Mouse (Mus musculus): ENCODE results near the gene 1810010D01Rik. TPM values are rescaled to one million over a fixed set of nuclear protein-coding genes. Genes with fewer than 3 reads are reported as not detected.

Gene 1810010D01Rik
- polyA plus RNA-seq, 1 experiment from 2014 or later: 0.19 TPM

DNA sequence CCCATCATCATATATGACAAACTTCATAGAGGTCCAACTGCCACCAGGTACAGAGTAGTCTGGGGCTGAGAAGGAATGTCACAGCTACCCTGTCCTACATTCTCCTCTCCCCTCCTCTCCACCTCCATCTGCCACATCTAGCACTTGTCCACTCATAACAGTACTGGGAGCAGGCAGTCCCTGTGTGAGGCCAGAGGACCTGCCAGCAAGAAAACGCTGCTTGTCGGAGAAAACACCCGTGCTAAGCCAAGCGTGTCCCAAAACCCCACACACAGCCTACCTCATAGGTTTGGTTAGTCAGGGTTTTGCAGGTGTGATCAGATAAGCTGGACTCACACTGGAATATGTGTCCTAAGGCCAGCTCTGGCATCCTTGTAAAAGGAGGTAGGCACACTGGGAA lies 33.0 kb upstream of the 1810010D01Rik start:
- no peak overlapping the region for H3K4me2 ChIP-seq (ENCODE audit: low read depth, low read length)
- H3K9me3 ChIP-seq (replicated peaks; ENCODE audit: control insufficient read depth, low read length): no peaks in the 10 kb centered on the region
- no peak overlapping the region for H3K9ac ChIP-seq (ENCODE audit: low read depth, low read length)
- no peak for ATAC-seq (ENCODE audit: low read depth)
- H3K36me3 ChIP-seq (ENCODE audit: control insufficient read depth, insufficient read depth): no peaks in the 10 kb centered on the region
- WGBS (ENCODE audit: insufficient replicate concordance): 77% methylated on average over 4 of the region's 4 CpGs
- no peak overlapping the region for H3K4me3 ChIP-seq (ENCODE audit: low read depth, low read length)
- H3K27me3 ChIP-seq (ENCODE audit: control insufficient read depth, insufficient read depth, low read depth, low read length): no peaks in the 10 kb centered on the region
- no peaks in the 10 kb centered on the region for H3K4me1 ChIP-seq (ENCODE audit: control insufficient read depth, low read depth, low read length)
- no peak overlapping the region for H3K27ac ChIP-seq (ENCODE audit: low read length)

DNA sequence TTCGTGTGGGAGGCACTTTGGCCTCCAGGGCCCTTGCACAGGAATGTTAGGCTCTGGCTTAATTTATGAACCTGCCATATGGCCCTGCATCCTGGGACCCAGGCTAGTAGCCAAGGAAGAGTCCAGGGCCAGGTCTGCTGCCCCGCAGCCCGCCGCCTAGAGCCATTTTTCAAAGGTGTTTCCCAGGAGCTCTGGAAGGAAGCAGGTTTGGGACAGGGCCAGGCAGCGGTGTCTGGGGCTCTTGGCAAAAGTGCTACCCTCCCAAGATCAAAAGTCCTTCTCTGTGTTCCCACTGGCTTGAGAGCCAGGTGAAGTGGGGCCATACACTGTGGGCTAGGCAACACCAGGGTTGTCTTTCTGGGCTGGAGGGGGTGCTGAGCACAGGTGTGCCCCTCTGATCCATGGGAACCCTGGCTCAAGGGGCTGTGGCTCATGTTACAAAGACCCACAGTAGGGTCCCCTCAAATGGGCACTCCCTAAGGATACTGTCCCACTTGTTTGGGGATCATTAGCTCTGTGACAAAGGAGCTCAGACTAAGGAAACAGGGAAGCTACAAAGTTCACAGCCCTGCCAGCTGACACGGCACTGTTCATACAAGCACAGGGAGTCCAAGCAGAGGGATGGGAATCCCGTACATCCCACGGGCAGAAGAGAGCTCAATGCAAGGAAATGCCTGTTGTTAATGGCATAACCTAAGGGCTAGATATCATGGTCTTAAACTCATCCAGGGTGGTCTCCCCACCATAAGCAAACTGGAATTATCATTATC lies 32.0 kb upstream of the 1810010D01Rik start:
- H3K9ac ChIP-seq (ENCODE audit: low read depth, low read length): no peak overlapping the region
- 66% methylated on average over 8 of the region's 8 CpGs for WGBS (ENCODE audit: insufficient replicate concordance)
- ATAC-seq (ENCODE audit: low read depth): no peak

GRCm38 (mm10) chr7:145239145-145239544 lies 31.2 kb upstream of the 1810010D01Rik start:
- no peaks in the 10 kb centered on the region for H3K9me3 ChIP-seq (replicated peaks; ENCODE audit: control insufficient read depth, low read length)
- no peak overlapping the region for H3K4me2 ChIP-seq (ENCODE audit: low read depth, low read length)
- no peak overlapping the region for H3K9ac ChIP-seq (ENCODE audit: low read depth, low read length)
- H3K4me1 ChIP-seq (ENCODE audit: control insufficient read depth, low read depth, low read length): no peaks in the 10 kb centered on the region
- no peaks in the 10 kb centered on the region for H3K36me3 ChIP-seq (ENCODE audit: control insufficient read depth, insufficient read depth)
- H3K4me3 ChIP-seq (ENCODE audit: low read depth, low read length): no peak overlapping the region
- H3K27me3 ChIP-seq (ENCODE audit: control insufficient read depth, insufficient read depth, low read depth, low read length): no peaks in the 10 kb centered on the region
- no peak overlapping the region for H3K27ac ChIP-seq (ENCODE audit: low read length)
- ATAC-seq (ENCODE audit: low read depth): no peak
- WGBS (ENCODE audit: insufficient replicate concordance): 50% methylated on average over 6 of the region's 6 CpGs

More for the DNA sequence above, 32.0 kb upstream of the 1810010D01Rik start:
- no peaks in the 10 kb centered on the region for H3K4me1 ChIP-seq (ENCODE audit: control insufficient read depth, low read depth, low read length)
- no peak overlapping the region for H3K4me2 ChIP-seq (ENCODE audit: low read depth, low read length)
- H3K4me3 ChIP-seq (ENCODE audit: low read depth, low read length): no peak overlapping the region
- no peaks in the 10 kb centered on the region for H3K9me3 ChIP-seq (replicated peaks; ENCODE audit: control insufficient read depth, low read length)
- H3K27ac ChIP-seq (ENCODE audit: low read length): no peak overlapping the region
- H3K27me3 ChIP-seq (ENCODE audit: control insufficient read depth, insufficient read depth, low read depth, low read length): no peaks in the 10 kb centered on the region
- no peaks in the 10 kb centered on the region for H3K36me3 ChIP-seq (ENCODE audit: control insufficient read depth, insufficient read depth)

DNA sequence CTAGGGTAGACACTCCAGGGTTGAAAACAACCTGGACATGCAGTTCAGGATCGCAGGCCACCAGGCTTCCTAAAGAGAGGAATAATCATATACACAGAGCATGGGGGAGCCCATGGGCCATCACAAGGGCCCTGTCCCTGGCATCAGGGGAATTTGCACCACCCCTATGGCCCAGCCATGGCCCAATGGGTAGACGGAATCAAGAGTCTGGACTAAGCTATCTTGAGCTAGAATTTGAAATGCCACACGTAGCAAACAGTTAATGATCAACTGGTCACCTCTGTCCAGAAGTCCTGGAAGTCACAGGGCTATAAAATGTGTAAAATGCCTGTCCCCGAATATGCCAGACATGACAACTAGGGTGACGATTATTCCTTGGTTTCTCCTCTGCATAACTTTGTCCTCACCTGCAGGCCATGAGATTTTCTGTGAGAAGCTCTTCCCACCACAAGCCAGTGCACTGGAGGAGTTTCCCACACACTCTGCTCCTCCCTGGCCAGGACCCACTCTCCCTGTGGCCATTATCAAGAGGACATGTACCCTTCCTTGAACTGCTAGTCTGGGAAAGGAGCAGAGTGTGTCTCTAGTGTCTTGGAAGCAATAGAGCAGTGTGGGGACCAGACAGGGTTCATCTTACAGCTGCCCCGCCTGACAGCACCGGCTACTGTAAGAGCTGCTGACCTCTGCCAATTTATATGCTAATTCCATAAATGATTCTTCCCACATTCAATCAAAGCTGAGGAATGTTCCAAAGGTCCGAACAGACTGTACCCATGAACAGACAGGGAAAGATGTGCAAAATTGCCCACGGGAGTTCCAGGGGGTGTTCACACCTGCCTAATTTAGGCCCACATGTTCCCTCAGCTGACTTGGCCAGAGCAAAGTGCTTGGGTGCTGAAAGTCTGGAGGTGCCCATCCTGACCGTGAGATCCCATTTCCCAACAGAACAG lies 27.2 kb upstream of the 1810010D01Rik start:
- Histone ChIP-seq H3K27ac (ENCODE audit: low read length) (no peak overlapping the region), H3K9me3 (replicated peaks; ENCODE audit: control insufficient read depth, low read length) (no peaks in the 10 kb centered on the region), H3K4me1 (ENCODE audit: control insufficient read depth, low read depth, low read length) (no peaks in the 10 kb centered on the region), H3K27me3 (ENCODE audit: control insufficient read depth, insufficient read depth, low read depth, low read length) (no peaks in the 10 kb centered on the region), H3K4me3 (ENCODE audit: low read depth, low read length) (no peak overlapping the region), H3K36me3 (ENCODE audit: control insufficient read depth, insufficient read depth) (no peaks in the 10 kb centered on the region), H3K9ac (ENCODE audit: low read depth, low read length) (no peak overlapping the region), H3K4me2 (ENCODE audit: low read depth, low read length) (no peak overlapping the region)
- ATAC-seq (ENCODE audit: low read depth): no peak
- WGBS (ENCODE audit: insufficient replicate concordance): 56% methylated on average over 10 of the region's 10 CpGs

- Histone ChIP-seq H3K4me3 (ENCODE audit: low read depth, low read length) (no peak overlapping the region), H3K27ac (ENCODE audit: low read length) (no peak overlapping the region), H3K9me3 (replicated peaks; ENCODE audit: control insufficient read depth, low read length) (no peaks in the 10 kb centered on the region), H3K4me2 (ENCODE audit: low read depth, low read length) (no peak overlapping the region), H3K9ac (ENCODE audit: low read depth, low read length) (no peak overlapping the region), H3K27me3 (ENCODE audit: control insufficient read depth, insufficient read depth, low read depth, low read length) (no peaks in the 10 kb centered on the region), H3K36me3 (ENCODE audit: control insufficient read depth, insufficient read depth) (no peaks in the 10 kb centered on the region), H3K4me1 (ENCODE audit: control insufficient read depth, low read depth, low read length) (no peaks in the 10 kb centered on the region)
- 66% methylated on average over 9 of the region's 9 CpGs for WGBS (ENCODE audit: insufficient replicate concordance)
- ATAC-seq (ENCODE audit: low read depth): no peak
Measured at GRCm38 (mm10) chr7:145231659-145232058, 23.7 kb upstream of the 1810010D01Rik start.

DNA sequence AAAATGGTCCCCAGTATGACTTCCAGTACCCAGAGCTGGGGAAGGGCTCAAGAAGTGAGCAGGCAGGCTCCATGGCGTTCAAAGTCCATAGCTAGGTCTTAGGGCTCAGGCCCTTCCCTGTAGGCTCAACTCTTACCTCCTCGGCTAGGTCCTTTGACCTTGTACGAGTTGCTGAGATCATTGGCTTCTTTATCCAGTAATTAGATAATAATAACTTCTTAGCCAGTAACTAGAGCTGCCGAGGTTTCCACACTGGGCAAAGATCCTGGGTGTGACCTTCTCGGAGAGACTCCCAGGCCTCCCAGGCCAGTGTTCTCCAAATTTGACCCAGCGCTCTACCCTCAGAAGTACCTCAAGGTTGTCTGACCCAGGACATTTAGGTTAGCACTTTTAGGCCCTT lies 18.7 kb upstream of the 1810010D01Rik start:
- Histone ChIP-seq H3K4me3 (ENCODE audit: low read depth, low read length) (no peak overlapping the region), H3K4me2 (ENCODE audit: low read depth, low read length) (no peak overlapping the region), H3K27ac (ENCODE audit: low read length) (no peak overlapping the region), H3K9me3 (replicated peaks; ENCODE audit: control insufficient read depth, low read length) (no peaks in the 10 kb centered on the region), H3K36me3 (ENCODE audit: control insufficient read depth, insufficient read depth) (no peaks in the 10 kb centered on the region), H3K27me3 (ENCODE audit: control insufficient read depth, insufficient read depth, low read depth, low read length) (no peaks in the 10 kb centered on the region), H3K4me1 (ENCODE audit: control insufficient read depth, low read depth, low read length) (no peaks in the 10 kb centered on the region), H3K9ac (ENCODE audit: low read depth, low read length) (no peak overlapping the region)
- no peak for ATAC-seq (ENCODE audit: low read depth)
- 60% methylated on average over 6 of the region's 6 CpGs for WGBS (ENCODE audit: insufficient replicate concordance)

GRCm38 (mm10) chr7:145225626-145226025 lies 17.7 kb upstream of the 1810010D01Rik start:
- H3K9ac ChIP-seq (ENCODE audit: low read depth, low read length): no peak overlapping the region
- H3K4me2 ChIP-seq (ENCODE audit: low read depth, low read length): no peak overlapping the region
- H3K4me1 ChIP-seq (ENCODE audit: control insufficient read depth, low read depth, low read length): no peaks in the 10 kb centered on the region
- no peak overlapping the region for H3K27ac ChIP-seq (ENCODE audit: low read length)
- no peaks in the 10 kb centered on the region for H3K36me3 ChIP-seq (ENCODE audit: control insufficient read depth, insufficient read depth)
- 52% methylated on average over 6 of the region's 6 CpGs for WGBS (ENCODE audit: insufficient replicate concordance)
- no peaks in the 10 kb centered on the region for H3K9me3 ChIP-seq (replicated peaks; ENCODE audit: control insufficient read depth, low read length)
- no peak overlapping the region for H3K4me3 ChIP-seq (ENCODE audit: low read depth, low read length)
- H3K27me3 ChIP-seq (ENCODE audit: control insufficient read depth, insufficient read depth, low read depth, low read length): no peaks in the 10 kb centered on the region
- ATAC-seq (ENCODE audit: low read depth): no peak

DNA sequence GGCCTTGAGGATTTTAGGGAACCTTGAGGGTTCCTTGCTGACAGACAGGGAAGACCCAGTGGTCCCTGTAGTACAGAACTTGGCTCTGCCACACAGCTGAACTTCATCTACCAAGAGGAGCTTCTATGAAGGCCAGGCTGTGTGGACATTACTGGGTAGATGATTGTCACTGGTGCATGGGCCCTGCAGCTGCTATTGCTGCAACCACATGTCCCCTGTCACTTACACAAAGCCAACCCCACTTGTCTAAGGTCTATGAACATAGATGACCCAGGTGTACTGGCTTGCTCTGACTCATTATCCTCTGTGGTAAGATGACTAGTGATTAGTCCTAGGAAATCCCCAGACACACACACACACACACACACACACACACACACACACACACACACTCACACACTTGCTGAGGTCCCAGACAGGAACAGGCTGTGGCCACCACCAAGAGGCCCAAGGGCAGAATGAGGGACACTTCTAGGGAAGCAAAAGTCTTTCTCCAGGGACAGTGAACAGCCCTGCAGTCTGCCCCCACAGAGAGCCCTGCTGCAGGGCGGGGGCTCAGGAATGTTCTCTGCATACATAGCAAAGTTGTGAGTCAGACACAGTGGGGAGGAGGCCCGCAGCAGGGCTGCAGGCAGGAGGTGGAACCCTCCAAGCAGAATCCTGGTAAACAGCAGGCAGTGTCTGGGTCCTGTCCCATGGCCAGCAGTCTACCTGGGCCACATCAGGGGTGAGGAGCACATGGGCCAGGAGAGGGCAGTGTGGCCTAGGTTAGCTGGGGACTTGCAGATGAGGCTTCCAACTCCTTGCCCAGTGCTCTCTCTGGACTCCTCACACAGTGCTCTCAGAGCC lies 14.1 kb upstream of the 1810010D01Rik start:
- Histone ChIP-seq H3K4me1 (ENCODE audit: control insufficient read depth, low read depth, low read length) (no peaks in the 10 kb centered on the region), H3K36me3 (ENCODE audit: control insufficient read depth, insufficient read depth) (no peaks in the 10 kb centered on the region), H3K4me3 (ENCODE audit: low read depth, low read length) (no peak overlapping the region), H3K27ac (ENCODE audit: low read length) (no peak overlapping the region), H3K9me3 (replicated peaks; ENCODE audit: control insufficient read depth, low read length) (no peaks in the 10 kb centered on the region), H3K4me2 (ENCODE audit: low read depth, low read length) (no peak overlapping the region), H3K9ac (ENCODE audit: low read depth, low read length) (no peak overlapping the region), H3K27me3 (ENCODE audit: control insufficient read depth, insufficient read depth, low read depth, low read length) (no peaks in the 10 kb centered on the region)
- peak; percentile 50 for ATAC-seq (ENCODE audit: low read depth)
- 28% methylated on average over 2 of the region's 2 CpGs for WGBS (ENCODE audit: insufficient replicate concordance)
